Mouse (Mus musculus) naive thymus-derived CD4-positive, alpha-beta T cell, adult 2 months (primary cell): ENCODE results near the gene Pdzd7.

Source experiments
- DNase-seq: peaks from one replicate; pipeline ENCODE4 v3.0.0-alpha.2; 2011; ENCODE audit warnings: low read depth

Pdzd7 gene

DNA sequence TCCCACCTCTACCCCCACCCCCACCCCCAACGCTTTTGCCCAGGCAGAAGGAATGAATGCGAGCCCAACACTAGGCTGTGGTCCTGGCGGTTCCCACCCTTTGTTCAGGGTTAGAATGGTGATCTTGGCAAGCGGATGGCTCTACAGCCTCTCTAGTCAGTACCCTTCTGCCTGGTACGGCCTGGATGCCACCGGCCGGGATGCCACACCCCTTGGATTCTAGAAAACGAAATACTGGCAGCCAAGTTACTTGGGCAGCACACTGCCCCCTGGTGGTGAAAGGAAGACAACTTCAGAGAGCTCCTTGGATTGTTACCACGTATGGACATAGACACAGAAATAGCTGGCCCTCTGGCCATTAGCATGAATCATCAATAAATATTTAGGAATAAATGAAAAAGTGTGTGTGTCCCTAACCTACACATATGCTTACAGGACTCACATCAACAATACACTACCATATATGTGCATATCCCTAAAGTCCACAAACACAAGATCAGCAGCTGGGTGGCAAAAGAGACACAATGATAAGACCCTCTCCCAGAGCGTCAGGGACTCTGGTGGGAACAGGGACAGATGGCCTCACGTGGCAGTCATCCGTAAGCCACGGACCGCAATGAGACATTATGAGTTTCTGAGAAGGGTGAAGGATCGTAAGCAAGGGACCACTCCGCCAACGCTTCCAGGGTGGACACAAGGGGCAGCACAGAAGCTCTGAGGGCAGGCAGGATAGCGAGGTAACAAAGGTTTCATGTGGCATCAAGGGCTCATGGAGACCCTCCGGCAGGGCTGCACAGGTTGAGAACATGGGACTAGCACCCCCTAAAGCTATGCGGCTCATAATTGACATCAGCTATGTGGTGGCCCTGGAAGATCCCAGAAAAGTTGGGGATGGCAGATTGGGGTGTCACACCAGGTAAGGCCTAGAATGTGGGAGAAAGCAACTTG lies 14.5 kb downstream of the Pdzd7 start:
- peak; percentile 90 for DNase-seq

DNA sequence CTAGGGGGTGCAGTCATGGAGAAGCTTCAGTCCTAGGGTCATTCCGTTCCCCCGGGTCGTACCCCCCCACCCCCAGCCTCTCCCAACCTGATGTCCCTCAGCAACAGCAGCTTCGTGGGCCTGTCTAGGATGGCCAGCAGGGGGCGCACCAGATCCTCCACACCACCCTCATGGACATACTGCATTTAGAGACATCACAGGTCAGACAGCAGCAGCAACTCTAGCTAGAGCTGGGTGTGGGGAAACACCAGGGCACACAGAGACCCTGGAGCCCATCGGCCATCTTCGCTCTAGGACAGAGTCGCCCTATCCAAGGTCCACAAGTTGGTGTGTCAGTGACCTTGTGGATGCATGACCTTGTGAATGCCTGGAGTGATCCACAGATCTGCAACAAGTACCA lies 15.4 kb downstream of the Pdzd7 start:
- peak; percentile 82 for DNase-seq

DNA sequence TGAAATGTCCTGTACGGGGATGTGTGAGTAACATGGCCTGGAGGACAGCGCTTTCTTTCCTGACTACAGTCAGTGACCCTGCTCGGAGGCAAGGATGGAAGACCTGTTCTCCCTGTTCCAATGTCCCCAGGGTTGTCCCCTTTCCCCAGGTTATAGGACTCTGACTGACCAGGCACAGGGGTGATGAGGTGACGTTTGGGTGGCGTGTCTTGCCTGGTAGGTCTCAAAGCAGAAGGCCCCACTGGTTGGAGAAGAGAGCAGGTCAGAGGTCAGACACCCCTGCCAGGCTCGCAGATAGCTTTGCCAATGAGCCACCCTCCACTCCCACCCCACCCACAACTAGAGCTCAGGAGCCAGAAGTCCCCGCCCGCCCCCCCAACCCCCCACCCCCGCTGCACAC lies 15.9 kb downstream of the Pdzd7 start:
- DNase-seq: no peak

DNA sequence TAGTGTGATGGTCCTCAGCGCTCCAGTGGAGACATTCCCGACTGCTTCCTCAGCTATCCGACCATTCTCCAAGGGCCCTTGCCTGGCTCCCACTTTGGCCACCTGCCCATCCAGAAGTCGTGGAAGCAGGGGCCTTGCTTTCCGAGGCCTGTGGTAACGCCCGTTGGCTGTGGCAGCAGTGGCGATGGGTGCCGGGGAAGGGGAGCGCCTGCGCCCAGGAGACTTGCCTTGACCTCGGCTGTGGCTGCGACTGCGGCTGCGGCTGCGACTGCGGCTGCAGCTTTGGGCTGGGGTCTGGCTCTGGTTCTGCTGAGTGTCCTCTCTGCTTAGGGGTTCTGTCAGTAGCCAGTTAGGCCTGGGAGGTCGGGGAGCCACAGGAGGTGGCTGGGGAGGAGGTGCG lies 16.8 kb downstream of the Pdzd7 start:
- no peak for DNase-seq

DNA sequence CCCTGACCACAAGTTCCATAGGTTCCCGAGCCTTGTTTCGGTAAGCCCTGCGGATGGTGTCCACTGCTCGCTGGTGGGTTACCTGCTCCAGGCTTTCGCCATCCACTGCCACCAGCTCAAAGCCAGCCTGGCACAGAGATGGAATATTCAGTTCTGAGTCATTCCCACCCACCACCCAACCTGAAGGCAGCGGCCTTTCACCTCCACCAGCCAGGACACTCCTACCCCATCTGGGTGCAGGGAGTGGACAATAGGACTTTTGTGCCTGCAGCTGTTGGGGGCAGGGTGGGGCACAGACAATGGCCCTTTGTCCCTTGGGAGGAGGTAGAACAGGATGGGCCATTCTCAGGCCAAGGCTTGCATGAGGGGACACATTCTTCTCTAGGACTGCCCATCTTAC lies 17.7 kb downstream of the Pdzd7 start:
- DNase-seq: no peak

DNA sequence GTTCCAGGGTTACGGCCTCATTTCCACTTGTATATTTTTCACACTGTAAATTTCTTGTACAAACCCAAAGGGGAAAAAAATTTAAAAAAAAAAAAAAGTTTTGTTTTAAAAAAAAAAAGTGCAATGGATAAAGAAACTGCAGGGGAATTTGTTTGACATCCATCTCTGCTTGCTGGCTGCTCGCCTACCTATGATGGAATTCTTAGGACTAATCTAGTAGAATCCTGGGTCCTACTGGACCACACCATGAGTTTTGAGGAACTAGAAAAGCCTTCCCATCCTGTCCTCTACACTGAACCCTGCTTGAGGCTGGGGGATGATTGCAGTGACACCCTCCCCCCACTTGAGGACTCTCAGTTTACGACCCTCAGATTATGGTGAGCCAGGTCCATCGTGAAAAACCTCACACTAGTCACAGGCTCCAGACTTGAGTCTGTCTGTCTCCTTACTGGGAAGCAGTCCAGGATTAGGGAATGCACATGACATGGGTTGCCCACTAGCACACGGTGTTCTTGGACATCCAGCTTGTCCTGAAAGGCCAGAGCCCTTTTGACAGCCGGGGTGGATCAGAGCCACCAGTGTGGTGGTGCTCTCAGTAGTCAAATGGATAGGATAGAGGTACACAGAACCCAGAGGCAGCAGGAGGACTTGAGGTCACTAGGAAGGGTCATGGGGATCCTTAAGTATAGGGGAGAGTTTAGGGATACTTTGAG lies 18.4 kb downstream of the Pdzd7 start:
- no peak for DNase-seq

DNA sequence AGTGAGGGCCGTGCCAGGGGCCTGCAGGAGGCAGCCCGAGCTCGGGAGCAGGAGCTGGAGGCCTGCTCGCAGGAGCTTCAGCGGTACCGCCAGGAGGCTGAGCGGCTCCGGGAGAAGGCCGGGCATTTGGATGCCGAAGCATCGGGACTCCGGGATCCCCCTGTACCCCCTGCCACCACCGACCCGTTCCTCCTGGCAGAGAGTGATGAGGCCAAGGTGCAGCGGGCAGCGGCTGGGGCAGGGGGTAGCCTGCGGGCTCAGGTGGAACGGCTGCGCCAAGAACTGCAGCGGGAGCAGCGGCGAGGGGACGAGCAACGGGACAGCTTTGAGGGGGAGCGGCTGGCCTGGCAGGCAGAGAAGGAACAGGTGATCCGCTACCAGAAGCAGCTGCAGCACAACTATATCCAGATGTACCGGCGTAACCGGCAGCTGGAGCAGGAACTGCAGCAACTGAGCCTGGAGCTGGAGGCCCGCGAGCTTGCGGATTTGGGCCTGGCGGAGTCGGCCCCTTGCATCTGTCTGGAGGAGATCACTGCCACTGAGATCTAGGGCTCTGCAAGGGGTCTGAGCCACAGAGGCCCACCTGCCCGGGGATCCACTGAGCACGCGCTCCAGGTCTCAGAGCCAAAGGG lies 19.5 kb downstream of the Pdzd7 start:
- DNase-seq: no peak

DNA sequence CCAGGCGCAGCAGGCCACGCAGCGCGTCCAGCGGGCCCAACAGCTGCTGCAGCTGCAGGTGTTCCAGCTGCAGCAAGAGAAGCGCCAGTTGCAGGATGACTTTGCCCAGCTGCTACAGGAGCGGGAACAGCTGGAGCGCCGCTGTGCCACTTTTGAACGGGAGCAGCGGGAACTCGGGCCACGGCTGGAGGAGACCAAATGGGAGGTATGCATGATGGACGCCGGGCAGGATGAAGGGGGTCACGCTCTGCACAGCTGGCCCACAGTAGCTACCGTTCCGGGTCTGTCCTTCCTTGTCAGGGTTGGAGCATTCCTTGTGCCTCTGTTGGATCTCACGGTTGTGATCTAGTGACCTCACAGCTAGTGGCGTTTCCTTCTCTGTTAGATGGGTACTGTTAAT lies 20.7 kb downstream of the Pdzd7 start:
- DNase-seq: no peak

DNA sequence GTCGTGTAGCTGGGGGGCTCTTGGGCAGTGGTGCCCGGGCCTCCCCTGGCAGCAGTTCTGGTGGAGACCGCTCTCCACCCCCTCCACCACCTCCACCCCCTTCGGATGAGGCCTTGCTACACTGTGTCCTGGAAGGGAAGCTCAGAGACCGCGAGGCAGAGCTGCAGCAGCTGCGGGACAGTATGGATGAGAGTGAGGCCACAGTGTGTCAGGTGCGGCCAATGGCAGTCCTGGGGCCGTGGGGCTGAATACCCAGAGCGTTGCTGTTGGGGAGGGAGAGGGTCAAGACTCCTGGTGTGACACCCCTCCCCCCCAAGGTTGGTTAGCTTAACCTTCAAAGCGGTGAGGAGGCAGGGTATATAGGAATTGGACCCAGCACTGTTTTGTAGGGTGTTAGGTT lies 21.5 kb downstream of the Pdzd7 start:
- no peak for DNase-seq

DNA sequence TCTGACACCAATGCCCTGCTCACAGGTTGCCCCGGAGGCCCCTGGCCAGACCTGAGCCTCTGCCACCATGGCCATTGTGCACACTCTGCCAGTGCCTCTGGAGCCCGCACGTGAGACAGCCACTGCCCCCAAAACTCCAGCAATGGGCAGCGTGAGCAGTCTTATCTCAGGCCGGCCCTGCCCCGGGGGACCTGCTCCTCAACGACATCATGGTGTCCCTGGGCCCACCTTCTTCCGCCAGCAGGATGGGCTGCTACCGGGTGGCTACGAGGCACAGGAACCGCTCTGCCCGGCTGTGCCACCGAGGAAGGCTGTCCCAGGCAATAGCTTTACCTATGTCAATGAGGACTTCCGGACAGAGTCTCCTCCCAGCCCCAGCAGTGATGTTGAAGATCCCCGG lies 24.2 kb downstream of the Pdzd7 start:
- no peak for DNase-seq

DNA sequence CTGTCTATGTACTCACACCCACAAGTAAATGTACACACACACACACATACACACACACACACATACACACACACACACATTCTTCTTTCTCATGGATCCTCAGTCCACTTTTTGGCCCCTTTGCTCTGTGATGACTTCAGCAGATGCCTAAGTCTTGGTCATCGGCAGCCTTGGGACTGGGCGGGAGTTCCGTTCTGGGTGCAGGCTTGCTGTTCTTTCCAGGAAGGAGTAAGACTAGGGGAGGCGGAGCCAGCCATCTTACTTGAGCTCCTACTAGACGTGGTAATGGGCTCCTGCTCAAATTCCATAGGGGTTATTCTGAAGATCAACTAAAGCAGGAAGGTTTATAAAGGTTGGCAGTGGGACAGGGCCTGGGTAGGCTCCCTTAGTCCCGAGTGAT lies 25.2 kb downstream of the Pdzd7 start:
- no peak for DNase-seq

DNA sequence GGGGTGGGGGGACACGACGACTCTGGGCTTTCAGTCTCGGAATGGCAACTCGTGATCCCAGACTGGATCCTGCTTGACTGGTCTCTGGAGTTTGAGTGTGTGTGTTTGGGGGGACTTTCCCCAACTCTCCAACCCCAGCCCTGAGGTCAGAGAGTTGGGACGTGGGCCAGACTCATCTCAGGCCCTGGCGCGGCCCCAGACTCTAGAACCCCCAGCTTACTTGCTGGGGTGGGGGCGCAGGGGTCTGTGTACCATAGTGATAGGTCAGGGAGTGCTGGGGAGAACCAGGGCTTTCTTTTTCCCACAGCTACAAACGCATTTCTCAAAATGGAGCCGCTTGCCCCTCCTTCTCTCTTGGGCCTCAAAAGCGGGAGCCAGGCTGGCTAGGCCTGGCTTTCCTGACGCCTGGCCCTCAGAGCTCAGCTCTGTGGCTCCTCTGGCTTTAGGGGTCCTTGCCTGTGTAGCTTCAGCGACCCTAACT lies 27.1 kb downstream of the Pdzd7 start:
- DNase-seq: no peak

DNA sequence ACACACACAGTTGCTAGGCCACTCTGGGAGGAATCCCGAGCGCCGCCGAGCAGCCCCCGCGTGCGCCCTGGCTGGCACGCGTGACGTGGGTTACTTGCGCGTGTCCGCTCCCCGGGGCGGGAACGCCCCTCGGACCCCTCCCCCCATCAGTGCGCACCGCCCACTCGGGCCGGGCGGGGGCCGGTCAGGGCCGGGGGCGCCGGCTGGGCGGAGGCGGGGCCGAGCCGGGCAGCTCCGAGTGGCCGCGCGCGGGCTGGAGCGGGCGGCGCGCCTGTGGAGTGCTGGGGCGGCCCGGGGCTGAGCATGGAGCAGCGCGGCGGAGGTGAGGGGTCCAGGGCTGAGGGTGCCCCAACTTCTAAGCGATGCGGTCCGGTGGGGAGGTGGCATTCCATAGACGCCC lies 27.6 kb downstream of the Pdzd7 start:
- DNase-seq: peak; percentile 53

DNA sequence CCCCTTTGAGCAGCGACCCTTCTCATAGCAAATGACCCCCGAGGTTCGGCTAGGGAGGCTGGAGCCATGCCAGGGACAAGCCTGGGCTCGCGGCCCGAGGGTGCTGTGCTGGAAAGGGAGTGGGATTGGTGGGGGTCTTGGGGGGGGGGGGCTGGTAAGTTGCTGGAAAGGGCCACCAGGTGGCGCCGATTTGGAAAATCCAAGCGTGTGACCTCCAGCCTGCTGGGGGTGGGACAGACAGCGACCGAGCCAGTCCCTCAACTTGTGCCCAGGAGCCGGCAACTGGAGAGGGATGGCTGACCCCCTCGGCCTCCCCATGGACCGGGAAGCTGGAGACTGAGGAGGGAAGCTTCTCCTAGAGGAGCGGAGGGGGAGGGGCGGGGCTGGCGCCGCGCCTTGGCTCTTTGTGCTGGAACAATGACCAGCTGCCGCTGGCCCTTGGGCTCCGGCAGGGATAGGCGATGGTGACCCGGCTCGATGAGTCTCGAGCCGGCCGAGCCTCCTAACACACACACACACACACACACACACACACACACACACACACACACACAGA lies 28.2 kb downstream of the Pdzd7 start:
- peak; percentile 46 for DNase-seq

DNA sequence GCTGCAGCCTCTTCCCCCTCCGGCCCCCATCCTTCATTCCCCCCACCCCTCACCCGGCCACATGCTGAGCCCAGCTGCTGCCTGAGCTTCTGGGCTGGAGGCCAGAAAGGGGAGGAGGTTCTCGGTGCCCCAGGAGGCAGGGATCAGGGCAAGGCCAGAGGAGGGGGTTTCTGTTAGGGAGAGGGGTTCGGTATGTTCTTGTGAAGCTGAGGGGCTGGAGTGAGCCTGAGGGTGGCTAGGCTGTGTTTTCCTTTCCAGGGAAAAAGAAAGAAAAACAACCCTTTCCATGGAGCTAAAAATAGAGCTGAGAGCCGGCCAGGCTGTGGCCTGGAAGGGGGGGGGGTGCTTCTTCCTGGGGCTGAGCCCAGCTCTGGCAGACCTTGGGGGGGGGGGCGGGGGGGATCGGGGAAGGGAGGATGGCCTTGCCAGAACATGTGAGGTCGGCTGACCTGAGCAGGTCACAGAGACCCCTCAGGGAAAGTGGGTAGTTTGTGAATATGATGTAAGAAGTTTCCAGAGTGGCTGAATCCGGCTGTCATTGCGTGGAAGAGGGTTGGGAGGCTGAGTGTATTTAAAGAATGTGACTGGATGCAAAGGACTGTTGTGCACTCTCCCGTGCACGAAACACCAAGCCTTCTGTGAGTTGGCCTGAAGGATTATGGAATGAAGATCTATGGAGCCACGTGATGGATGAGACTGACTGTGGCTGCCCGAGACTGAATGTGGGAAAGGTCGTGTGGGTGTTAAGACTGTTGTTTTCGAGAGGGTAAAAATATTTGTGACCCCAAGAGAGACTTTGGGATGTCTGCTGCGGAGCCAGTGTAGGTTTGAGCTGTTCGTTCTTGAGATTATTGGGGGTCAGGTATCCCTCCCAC lies 28.9 kb downstream of the Pdzd7 start:
- DNase-seq: peak; percentile 51

DNA sequence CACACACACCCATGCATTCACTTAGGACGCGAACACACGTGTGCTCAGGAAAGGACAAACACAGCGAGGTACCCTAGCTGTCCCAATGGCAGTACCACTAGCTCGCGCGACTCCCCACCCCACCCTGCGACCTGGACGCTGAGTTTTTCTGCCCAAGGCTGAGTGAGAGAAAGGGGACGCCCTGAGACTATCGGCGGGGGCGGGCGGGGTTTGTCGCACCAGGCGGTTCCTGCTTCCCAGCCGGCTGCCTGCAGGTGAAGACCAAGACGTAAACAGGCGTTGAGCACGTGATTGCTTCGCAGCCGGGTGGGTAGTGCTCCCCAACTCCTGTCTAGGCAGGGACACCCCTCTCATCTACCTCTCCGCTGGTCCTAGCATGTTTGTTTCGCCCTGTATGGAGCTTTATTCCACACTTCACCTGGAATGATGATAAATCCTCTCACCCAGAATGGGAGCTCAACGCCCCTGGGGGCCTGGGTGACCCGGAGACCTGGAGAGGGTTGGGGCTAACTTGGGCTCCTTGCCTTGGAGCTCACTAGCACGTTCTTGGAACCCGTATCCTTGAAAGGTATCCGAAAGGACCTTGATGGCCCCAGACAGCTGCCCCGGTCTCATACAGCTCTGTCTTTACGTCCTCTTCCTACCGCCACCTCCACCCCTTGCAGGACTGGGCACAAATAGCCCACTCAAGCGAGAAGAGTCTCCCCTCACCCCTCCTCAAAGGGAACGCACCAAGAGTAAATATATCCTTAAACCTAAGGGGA lies 29.8 kb downstream of the Pdzd7 start:
- DNase-seq: peak; percentile 79

DNA sequence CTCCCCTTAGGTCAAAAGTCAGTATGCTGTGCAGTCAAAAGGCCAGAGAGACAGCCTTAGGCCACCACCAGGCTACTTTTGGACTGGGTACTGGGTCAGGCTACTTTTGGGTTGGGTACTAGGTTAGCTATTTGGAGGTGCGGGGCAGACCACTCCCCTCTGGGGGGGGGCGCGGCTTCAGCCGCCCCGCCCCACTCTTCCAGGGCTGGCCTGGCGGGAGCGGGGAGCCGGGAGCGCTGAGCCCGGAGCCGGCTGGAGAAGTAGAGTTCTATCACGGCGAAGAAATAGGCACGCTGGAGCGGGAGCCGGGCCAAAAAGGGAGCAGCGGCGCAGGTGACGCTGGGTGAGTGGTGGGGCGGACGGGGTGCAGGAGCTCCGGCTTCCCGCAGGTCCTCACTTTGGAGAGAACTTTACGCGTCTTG lies 30.5 kb downstream of the Pdzd7 start:
- no peak for DNase-seq

DNA sequence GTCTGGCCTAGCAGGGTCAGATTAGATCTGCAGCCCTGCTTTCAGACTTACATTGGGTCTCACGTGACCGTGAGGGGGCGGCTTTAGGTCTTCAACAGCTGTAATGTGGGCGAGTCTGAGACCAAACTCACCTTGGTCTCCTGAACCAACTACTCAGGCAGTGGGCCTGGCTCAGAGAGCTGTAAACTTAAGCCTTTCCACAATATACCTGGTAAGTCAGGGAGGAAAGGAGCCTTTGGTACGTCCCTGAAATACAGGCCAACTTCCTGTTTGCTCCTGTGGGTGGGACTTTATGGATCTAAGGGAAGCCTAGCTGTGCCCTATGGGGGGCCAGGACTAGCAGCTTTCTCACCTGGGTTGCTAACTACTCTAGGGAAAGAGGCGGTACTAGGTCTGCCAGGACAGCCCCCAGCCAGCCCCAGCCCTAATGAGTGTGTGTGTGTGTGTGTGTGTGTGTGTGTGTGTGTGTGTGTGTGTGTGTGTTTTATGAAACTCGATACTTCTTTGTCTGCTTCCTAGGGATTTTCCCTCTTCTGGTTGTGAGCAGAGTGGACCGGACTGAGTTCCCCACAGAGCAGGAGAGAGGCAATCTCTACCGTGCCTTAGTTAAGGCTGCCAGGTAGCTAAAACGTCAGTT lies 31.1 kb downstream of the Pdzd7 start, which contains the start of gene Lzts2:
Gene Lzts2 (plus strand): TSS at position 80 of the 637 bp plus-strand sequence.
- DNase-seq: peak; percentile 56

DNA sequence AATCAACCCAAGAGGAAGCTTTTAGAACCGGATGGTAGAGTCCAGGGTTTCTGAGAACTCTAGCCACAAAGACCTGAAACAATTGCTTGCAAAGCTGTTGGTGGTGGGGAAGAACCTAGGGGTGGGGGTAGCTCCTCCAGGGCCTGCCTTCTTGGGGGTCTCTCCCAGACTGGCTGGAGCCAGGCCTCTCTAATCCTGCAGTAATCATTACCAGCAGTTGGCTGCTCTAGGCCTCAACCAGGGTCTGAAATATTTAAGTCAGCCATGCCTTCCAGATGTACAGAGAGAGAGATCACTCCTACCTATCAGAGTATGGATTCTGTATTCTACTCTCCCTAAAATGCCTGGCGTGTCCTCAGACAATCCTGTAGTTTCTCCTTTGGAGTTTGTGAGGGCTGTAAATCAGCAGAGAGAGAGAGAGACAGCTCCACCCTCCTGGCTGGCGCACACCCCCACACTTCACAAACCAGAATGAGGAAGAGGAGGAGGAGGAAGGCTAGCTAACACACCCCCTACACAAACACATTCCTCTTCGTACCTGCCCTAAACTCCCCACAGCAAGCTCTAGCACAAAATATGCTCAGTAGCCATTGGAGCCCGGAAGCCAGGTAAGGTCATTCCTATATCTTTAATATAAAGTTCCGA lies 31.8 kb downstream of the Pdzd7 start:
- no peak for DNase-seq

DNA sequence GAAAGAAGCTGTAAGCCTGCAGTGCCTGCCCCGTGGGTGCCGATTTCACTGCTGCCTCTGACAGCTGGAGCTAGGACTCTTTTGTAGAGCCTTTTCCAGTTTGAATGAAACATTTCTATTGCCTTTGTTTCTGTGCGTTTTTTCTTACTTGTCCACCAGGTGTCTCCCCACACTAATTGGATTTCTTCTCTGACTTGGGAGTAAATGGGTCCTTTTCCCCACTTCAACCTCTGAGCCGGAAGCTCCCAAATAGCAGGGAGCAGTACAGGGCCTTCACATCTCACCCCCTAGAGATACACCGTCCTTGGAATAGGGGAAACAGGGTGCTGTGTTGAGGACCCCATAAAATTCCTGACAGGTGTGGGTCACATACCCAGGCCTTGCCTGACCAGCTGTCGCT lies 32.9 kb downstream of the Pdzd7 start:
- DNase-seq: peak; percentile 54
